Mouse (Mus musculus) cortical plate, adult 2 months (tissue): ENCODE measurements around the gene Tex2.

ENCODE experiments used
- CTCF ChIP-seq: fragments of 200-500 bp; IDR thresholded peaks from 2 replicates; pipeline ENCODE4 v1.5.1; 2011; ENCODE audit warnings: mild to moderate bottlenecking, control low read depth, low read length; ENCODE audit not compliant: insufficient read depth; ENCODE audit errors: extremely low read depth
- POLR2A ChIP-seq: fragments of 200-500 bp; IDR thresholded peaks from 2 replicates; pipeline ENCODE4 v1.6.1; 2011; ENCODE audit warnings: mild to moderate bottlenecking, low read length, control low read depth; ENCODE audit not compliant: insufficient read depth; ENCODE audit errors: extremely low read depth

- TF ChIP-seq POLR2A = no peak
- TF ChIP-seq CTCF = no peak
Observed at GRCm38 (mm10) chr11:106520404-106520803, 92.8 kb downstream of the Tex2 start.
